Mouse (Mus musculus) midbrain, embryonic 15.5 days (tissue): ENCODE data around the gene Bcas2. TPM values are rescaled to one million over a fixed set of nuclear protein-coding genes. Genes with fewer than 3 reads are reported as not detected.

Experiments
- polyA plus RNA-seq: library from polyadenylated mRNA; unstranded; fragments of >200 nt; fragmentation: Nextera tagmentation; extraction: Ambion mirVana; gene quantifications from 2 replicates; pipeline ENCODE4 v1.2.1, GENCODE M21; 2015

Bcas2 gene
- polyA plus RNA-seq, 1 experiment from 2014 or later: 230 TPM

Other genes with a start within 250 kb of the Bcas2 start
- not detected in 2 replicates for gene Sycp1, start 235.6 kb upstream of the Bcas2 start, polyA plus RNA-seq
- gene Nr1h5, start 207.5 kb upstream of the Bcas2 start, polyA plus RNA-seq: 0.05 and 0.17 TPM in 2 replicates
- gene Sike1, start 175.9 kb upstream of the Bcas2 start, polyA plus RNA-seq: 57.0 and 59.2 TPM in 2 replicates
- gene Csde1, start 151.2 kb upstream of the Bcas2 start, polyA plus RNA-seq: 351 and 378 TPM in 2 replicates
- 92.6 and 93.0 TPM in 2 replicates for gene Nras, start 113.4 kb upstream of the Bcas2 start, polyA plus RNA-seq
- gene Ampd1, start 97.6 kb upstream of the Bcas2 start, polyA plus RNA-seq: 0.06 TPM in 1 of 2 replicates, not detected in the other
- gene Dennd2c, start 69.1 kb upstream of the Bcas2 start, polyA plus RNA-seq: 1.3 and 1.4 TPM in 2 replicates
- gene Trim33, start 107.6 kb downstream of the Bcas2 start, polyA plus RNA-seq: 26.9 and 33.7 TPM in 2 replicates